Mouse (Mus musculus): ENCODE measurements around the gene 2310022A10Rik.

- TF ChIP-seq POLR2A (IDR thresholded peaks at IDR 0.05; ENCODE audit: low read depth, low read length) (no peak), CTCF (IDR thresholded peaks at IDR 0.05; ENCODE audit: borderline replicate concordance, insufficient read depth, low read length) (no peak)
Observed at GRCm38 (mm10) chr7:27592934-27593645, 40.1 kb downstream of the 2310022A10Rik start.

All from embryonic fibroblast, embryonic 13.5 days (primary cell).